14 mouse cellular contexts compared by ENCODE assay signal in the genomic region with DNA sequence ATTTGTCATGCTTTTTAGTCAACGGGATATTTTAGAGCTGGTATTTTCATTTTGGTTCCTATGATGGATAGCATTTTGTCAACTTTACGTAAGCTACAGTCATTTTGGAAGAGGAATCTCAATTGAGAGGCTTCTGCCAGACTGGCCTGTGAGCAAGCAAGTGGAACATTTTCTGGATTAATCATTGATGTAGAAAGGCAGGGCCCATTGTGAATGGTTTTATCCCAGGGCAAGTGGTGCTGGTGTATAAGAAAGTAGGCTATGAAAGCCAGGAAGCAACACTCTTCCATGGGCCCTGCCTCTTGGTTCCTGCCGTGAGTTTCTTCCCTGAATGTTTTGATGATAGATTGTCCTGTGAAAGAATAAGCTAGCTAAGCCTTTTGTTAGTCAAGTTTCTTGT.
A peak's percentile ranks its signal among the peaks of the same experiment; 100 is the strongest.
DNase-seq lines count a peak whose midpoint lies in the region; ATAC-seq lines count a peak whose summit lies in the region.
"Had no signal": no experiment of that assay in that cellular context is flagged by ENCODE, and none has a peak within 500 bp of the region (broad histone marks: within the 10 kb centered on the region; RNA-seq: fewer than 3 reads in every experiment).

No protein-coding gene starts in this region.

- DNase-seq in kidney, adult 18-20 months, result peak; percentile 7
- DNase-seq in kidney, adult 9 months, result peak; percentile 86
- peak; percentile 10 for DNase-seq in kidney, postnatal 10 days
- peak; percentile 4 to 19 for DNase-seq in kidney, postnatal 4 days
- DNase-seq in heart, postnatal 10 days, result no peak
- no peak for DNase-seq in right cerebral cortex, adult 18-20 months
- DNase-seq: adrenal gland, adult 8-10 months; adrenal gland, postnatal 36 days; cerebellum, adult 2 months; cerebellum, postnatal 10 days; gastrocnemius, adult 2 months; gastrocnemius, postnatal 25 days had no signal

- ATAC-seq in activated CD4-positive, CD25-positive, alpha-beta regulatory T cell, adult 4 months, result no peak
- ATAC-seq: forebrain, embryonic 13.5 days had no signal

- intact Hi-C loops in heart, postnatal 10 days (cut with DNase I), result no loop called here

Comparison
In these comparisons a context has a peak if more than half of its experiments do, and no peak if none do; other contexts are left out.
1. DNase-seq: peak in kidney, adult 18-20 months (single experiment), kidney, adult 9 months (single experiment), kidney, postnatal 10 days (single experiment) and kidney, postnatal 4 days (2 of 2); none in heart, postnatal 10 days (0 of 2) and right cerebral cortex, adult 18-20 months (single experiment).